Mouse (Mus musculus): Measurements from ENCODE around the gene Scn7a.

The Scn7a gene

GRCm38 (mm10) chr2:66784765-66785164, at the start of gene Scn7a:
Gene Scn7a, minus strand, starts transcription at chr2:66784914.
- no peak for DNase-seq (ENCODE audit: low spot score in 2 of 2)

- no peak for DNase-seq (ENCODE audit: low spot score in 2 of 2)
Measured at GRCm38 (mm10) chr2:66827729-66828128, 43.0 kb upstream of the Scn7a start.

- DNase-seq (ENCODE audit: low spot score in 2 of 2) = no peak
Measured at GRCm38 (mm10) chr2:66819862-66820559, 35.3 kb upstream of the Scn7a start.

- DNase-seq (ENCODE audit: low spot score in 2 of 2) = no peak
Measured at GRCm38 (mm10) chr2:66799676-66800249, 15.0 kb upstream of the Scn7a start.

GRCm38 (mm10) chr2:66797493-66797892, 12.8 kb upstream of the Scn7a start:
- no peak for DNase-seq (ENCODE audit: low spot score in 2 of 2)

GRCm38 (mm10) chr2:66791629-66792028, 6.9 kb upstream of the Scn7a start:
- no peak for DNase-seq (ENCODE audit: low spot score in 2 of 2)

GRCm38 (mm10) chr2:66780884-66781283, 3.8 kb downstream of the Scn7a start:
- DNase-seq (ENCODE audit: low spot score in 2 of 2) = no peak

GRCm38 (mm10) chr2:66767980-66768379, 16.7 kb downstream of the Scn7a start:
- DNase-seq (ENCODE audit: low spot score in 2 of 2) = no peak

- no peak for DNase-seq (ENCODE audit: low spot score in 2 of 2)
Measured at GRCm38 (mm10) chr2:66765170-66765569, 19.5 kb downstream of the Scn7a start.

- no peak for DNase-seq (ENCODE audit: low spot score in 2 of 2)
Measured at GRCm38 (mm10) chr2:66762905-66763304, 21.8 kb downstream of the Scn7a start.

GRCm38 (mm10) chr2:66728002-66728401, 56.7 kb downstream of the Scn7a start:
- DNase-seq (ENCODE audit: low spot score in 2 of 2) = no peak

- no peak for DNase-seq (ENCODE audit: low spot score in 2 of 2)
Measured at GRCm38 (mm10) chr2:66727585-66727974, 57.1 kb downstream of the Scn7a start.

- DNase-seq (ENCODE audit: low spot score in 2 of 2) = no peak
Measured at GRCm38 (mm10) chr2:66726878-66727584, 57.7 kb downstream of the Scn7a start.

- DNase-seq (ENCODE audit: low spot score in 2 of 2) = no peak
Measured at GRCm38 (mm10) chr2:66712071-66712470, 72.6 kb downstream of the Scn7a start.

- no peak for DNase-seq (ENCODE audit: low spot score in 2 of 2)
Measured at GRCm38 (mm10) chr2:66692300-66692699, 92.4 kb downstream of the Scn7a start.

GRCm38 (mm10) chr2:66661988-66662387, 122.7 kb downstream of the Scn7a start:
- DNase-seq (ENCODE audit: low spot score in 2 of 2) = no peak

GRCm38 (mm10) chr2:66656430-66656829, 128.3 kb downstream of the Scn7a start:
- no peak for DNase-seq (ENCODE audit: low spot score in 2 of 2)

- no peak for DNase-seq (ENCODE audit: low spot score in 2 of 2)
Measured at GRCm38 (mm10) chr2:66655431-66655830, 129.3 kb downstream of the Scn7a start.

- DNase-seq (ENCODE audit: low spot score in 2 of 2) = no peak
Measured at GRCm38 (mm10) chr2:66644384-66644783, 140.3 kb downstream of the Scn7a start.

- DNase-seq (ENCODE audit: low spot score in 2 of 2) = no peak
Measured at GRCm38 (mm10) chr2:66634580-66635359, 149.9 kb downstream of the Scn7a start, which contains the start of gene Scn9a. Gene Scn9a, minus strand, starts transcription at chr2:66634962.

GRCm38 (mm10) chr2:66632728-66633127, 152.0 kb downstream of the Scn7a start:
- DNase-seq (ENCODE audit: low spot score in 2 of 2) = no peak
